Mouse (Mus musculus): ENCODE measurements around the gene Grwd1.

GRCm38 (mm10) chr7:45786136-45786578 is 44.6 kb downstream of the Grwd1 start:
- TF ChIP-seq CTCF (IDR thresholded peaks at IDR 0.05; ENCODE audit: borderline replicate concordance, insufficient read depth, low read depth, low read length) (no peak), POLR2A (IDR thresholded peaks at IDR 0.05; ENCODE audit: borderline replicate concordance, insufficient read depth, low read length) (no peak)

Data from cerebellum, adult 2 months (tissue).